Mouse (Mus musculus): Measurements from ENCODE around the gene Fbxo40. TPM values are rescaled to one million over a fixed set of nuclear protein-coding genes. Genes with fewer than 3 reads are reported as not detected.

Gene Fbxo40
- total and polyA plus RNA-seq, 3 experiments, result 0.08 to 0.15 TPM; not detected in 1

DNA sequence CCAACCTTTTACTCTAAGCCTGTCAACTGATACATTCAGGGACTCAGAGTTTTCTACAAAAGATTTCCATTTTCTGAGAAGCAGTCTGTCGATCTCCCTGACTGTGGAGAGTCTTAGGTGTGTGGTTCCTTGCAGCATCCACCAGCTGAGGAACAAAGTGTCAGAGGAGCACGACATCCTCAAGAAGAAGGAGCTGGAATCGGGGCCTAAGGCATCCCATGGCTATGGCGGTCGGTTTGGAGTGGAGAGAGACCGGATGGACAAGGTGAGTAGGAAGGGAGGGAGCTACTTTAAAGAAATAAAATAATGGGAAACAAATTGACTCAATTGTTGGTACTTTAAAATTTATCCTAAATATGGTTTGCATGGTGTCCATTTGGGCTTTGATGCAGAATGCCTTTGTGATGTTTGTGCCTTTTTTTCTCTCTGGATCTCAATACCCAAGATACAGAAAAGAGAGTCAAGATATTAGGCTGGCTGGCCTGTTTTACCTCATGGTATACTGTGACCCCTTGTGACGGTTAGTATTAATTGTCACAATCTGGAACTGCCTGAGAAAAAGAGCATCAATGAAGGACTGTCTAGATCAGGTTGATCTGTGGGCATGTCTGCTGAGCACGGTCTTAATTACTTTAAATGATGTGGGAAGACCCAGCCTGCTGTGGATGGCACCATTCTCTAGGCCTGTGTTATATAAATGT lies 43.7 kb downstream of the Fbxo40 start (continued):
- TF ChIP-seq ZKSCAN1 (IDR thresholded peaks at IDR 0.05; ENCODE audit: low read depth, low read length), result no peak
- TF ChIP-seq USF1 (IDR thresholded peaks at IDR 0.05; ENCODE audit: low read depth, low read length), result no peak

GRCm38 (mm10) chr16:36944895-36945424 lies 45.3 kb downstream of the Fbxo40 start:
- H3K36me3 ChIP-seq (ENCODE audit: control insufficient read depth in 1 of 2, insufficient read depth in 2 of 2, low read length in 2 of 2), result peaks cover 0 to 6% of the 10 kb centered on the region in 2 experiments; a peak in 2 of 4 replicates
- no peaks in the 10 kb centered on the region for H3K4me1 ChIP-seq (ENCODE audit: control insufficient read depth in 1 of 2, insufficient read depth in 2 of 2, low read length in 2 of 2)
- no peak for TF ChIP-seq MXI1 (IDR thresholded peaks at IDR 0.05; ENCODE audit: low read depth, low read length)
- TF ChIP-seq ELF1 (IDR thresholded peaks at IDR 0.05; ENCODE audit: low read depth, low read length), result no peak
- TF ChIP-seq NRF1 (IDR thresholded peaks at IDR 0.05; ENCODE audit: insufficient read depth, low read depth, low read length, poor library complexity, severe bottlenecking), result no peak

DNA sequence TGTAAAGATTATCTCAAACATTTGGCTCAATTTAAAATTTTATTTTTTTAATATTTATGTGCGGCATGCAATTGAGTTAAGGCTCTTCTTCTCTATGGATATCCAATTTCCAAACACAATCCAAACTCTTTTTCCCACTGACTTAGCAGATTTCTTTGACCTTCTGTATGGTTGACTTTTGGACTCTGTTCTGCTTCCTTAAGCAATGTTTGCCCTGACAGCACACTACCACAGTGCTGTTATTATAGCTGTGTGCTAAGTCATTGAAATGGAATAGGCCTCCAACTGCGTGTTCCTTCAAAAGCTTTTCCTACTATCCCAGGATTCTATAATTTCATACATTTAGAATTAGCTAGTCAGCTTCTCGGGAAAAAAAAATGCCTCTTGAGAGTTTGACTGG lies 46.7 kb downstream of the Fbxo40 start:
- H3K27me3 ChIP-seq (ENCODE audit: control insufficient read depth in 1 of 2, insufficient read depth in 2 of 2, low read length in 2 of 2), result no peaks in the 10 kb centered on the region
- no peak for DNase-seq (ENCODE audit: low read depth, low spot score)
- H3K4me3 ChIP-seq (ENCODE audit: control insufficient read depth in 1 of 2, insufficient read depth in 1 of 2, low read depth in 2 of 2, low read length in 2 of 2), result no peak overlapping the region
- H3K36me3 ChIP-seq (ENCODE audit: control insufficient read depth in 1 of 2, insufficient read depth in 2 of 2, low read length in 2 of 2), result peaks cover 0 to 6% of the 10 kb centered on the region in 2 experiments; a peak in 2 of 4 replicates
- H3K79me2 ChIP-seq (ENCODE audit: control insufficient read depth, insufficient read depth, low read length, poor library complexity), result no peaks in the 10 kb centered on the region
- H3K9ac ChIP-seq (ENCODE audit: control insufficient read depth, low read depth, low read length, poor library complexity, severe bottlenecking), result no peak overlapping the region
- TF ChIP-seq GATA1 (IDR thresholded peaks at IDR 0.05; ENCODE audit: low read depth, low read length), result no peak
- TF ChIP-seq E2F4 (IDR thresholded peaks at IDR 0.05; ENCODE audit: borderline replicate concordance, low read depth, low read length), result no peak
- no peak for TF ChIP-seq MXI1 (IDR thresholded peaks at IDR 0.05; ENCODE audit: low read depth, low read length)
- no peak for TF ChIP-seq RAD21 (IDR thresholded peaks at IDR 0.05; ENCODE audit: low read depth, low read length)
- TF ChIP-seq POLR2AphosphoS2 (IDR thresholded peaks at IDR 0.05; ENCODE audit: low read length), result no peak
- TF ChIP-seq USF2 (IDR thresholded peaks at IDR 0.05; ENCODE audit: borderline replicate concordance in 1 of 2, insufficient read depth in 1 of 2, low read depth in 1 of 2, low read length in 2 of 2), result no peak
- TF ChIP-seq POLR2AphosphoS5 (IDR thresholded peaks at IDR 0.05; ENCODE audit: borderline replicate concordance, low read depth, low read length), result no peak
- no peak for TF ChIP-seq SIN3A (IDR thresholded peaks at IDR 0.05; ENCODE audit: low read length)
- TF ChIP-seq NRF1 (IDR thresholded peaks at IDR 0.05; ENCODE audit: insufficient read depth, low read depth, low read length, poor library complexity, severe bottlenecking), result no peak
- TF ChIP-seq POLR2A (IDR thresholded peaks at IDR 0.05; ENCODE audit: control insufficient read depth in 1 of 2, insufficient read depth in 1 of 2, low read depth in 1 of 2, low read length in 2 of 2, poor library complexity in 1 of 2), result no peak
- no peak for TF ChIP-seq CHD1 (IDR thresholded peaks at IDR 0.05; ENCODE audit: low read depth, low read length)
- no peak for TF ChIP-seq NELFE (IDR thresholded peaks at IDR 0.05; ENCODE audit: low read depth, low read length)
- no peak for TF ChIP-seq CTCF (IDR thresholded peaks at IDR 0.05 in 2 of 3, conservative IDR thresholded peaks at IDR 0.05 in 1 of 3; ENCODE audit: control insufficient read depth in 1 of 3, insufficient read depth in 1 of 3, low read depth in 2 of 3, low read length in 3 of 3, poor library complexity in 1 of 3, severe bottlenecking in 1 of 3)
- TF ChIP-seq EP300 (IDR thresholded peaks at IDR 0.05; ENCODE audit: low read depth in 1 of 2, low read length in 2 of 2), result no peak
- TF ChIP-seq MAZ (IDR thresholded peaks at IDR 0.05; ENCODE audit: low read depth, low read length), result no peak
- no peaks in the 10 kb centered on the region for H3K4me1 ChIP-seq (ENCODE audit: control insufficient read depth in 1 of 2, insufficient read depth in 2 of 2, low read length in 2 of 2)
- H3K27ac ChIP-seq (ENCODE audit: control insufficient read depth, low read depth, low read length), result no peak overlapping the region
- H3K9me3 ChIP-seq (replicated peaks; ENCODE audit: insufficient read depth, low read length), result no peaks in the 10 kb centered on the region

More at GRCm38 (mm10) chr16:36944895-36945424, 45.3 kb downstream of the Fbxo40 start:
- H3K4me3 ChIP-seq (ENCODE audit: control insufficient read depth in 1 of 2, insufficient read depth in 1 of 2, low read depth in 2 of 2, low read length in 2 of 2), result no peak overlapping the region
- H3K27me3 ChIP-seq (ENCODE audit: control insufficient read depth in 1 of 2, insufficient read depth in 2 of 2, low read length in 2 of 2), result no peaks in the 10 kb centered on the region
- no peak overlapping the region for H3K27ac ChIP-seq (ENCODE audit: control insufficient read depth, low read depth, low read length)
- no peaks in the 10 kb centered on the region for H3K9me3 ChIP-seq (replicated peaks; ENCODE audit: insufficient read depth, low read length)
- H3K79me2 ChIP-seq (ENCODE audit: control insufficient read depth, insufficient read depth, low read length, poor library complexity), result no peaks in the 10 kb centered on the region
- no peak for DNase-seq (ENCODE audit: low read depth, low spot score)
- no peak overlapping the region for H3K9ac ChIP-seq (ENCODE audit: control insufficient read depth, low read depth, low read length, poor library complexity, severe bottlenecking)
